Mouse (Mus musculus): ENCODE data around the gene Fgfr2. TPM values are rescaled to one million over a fixed set of nuclear protein-coding genes. Genes with fewer than 3 reads are reported as not detected.

Fgfr2 gene
- polyA plus RNA-seq, 1 experiment from 2014 or later = 133 TPM

DNA sequence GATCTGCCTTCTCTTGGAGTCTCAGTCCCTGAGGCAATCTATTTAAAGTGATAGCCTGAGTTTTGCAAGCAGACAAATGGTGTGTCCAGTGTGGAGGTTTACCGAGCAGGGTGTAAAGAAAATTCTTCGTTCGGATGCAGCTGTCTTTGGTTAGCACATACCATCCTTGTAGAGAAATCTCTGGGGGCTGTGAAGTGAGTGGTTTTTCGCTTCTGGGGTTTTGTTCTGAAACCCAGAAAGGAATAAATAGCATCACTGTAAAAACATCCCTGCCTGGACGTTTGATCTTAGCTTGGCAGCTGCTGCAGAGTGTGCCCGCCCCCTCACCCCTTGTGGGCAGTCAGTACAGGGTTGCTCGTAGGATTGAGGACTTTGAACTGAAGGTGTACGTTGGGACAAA, 767.0 kb downstream of the Fgfr2 start:
- no peaks in the 10 kb centered on the region for H3K9me3 ChIP-seq (ENCODE audit: control insufficient read depth, low read length)
- WGBS = 29% methylated on average over 8 of the region's 8 CpGs
- no peak overlapping the region for H3K4me3 ChIP-seq (ENCODE audit: low read length)
- H3K27ac ChIP-seq (ENCODE audit: low read depth, low read length) = no peak overlapping the region
- no peaks in the 10 kb centered on the region for H3K27me3 ChIP-seq (ENCODE audit: control insufficient read depth, insufficient read depth, low read length)
- ATAC-seq (ENCODE audit: low FRiP score, low TSS enrichment) = no peak
- H3K4me1 ChIP-seq (ENCODE audit: control insufficient read depth, insufficient read depth, low read length) = no peaks in the 10 kb centered on the region; the same call in 1 of the 2 replicates
- H3K9ac ChIP-seq (ENCODE audit: low read depth, low read length) = no peak overlapping the region
- no peak overlapping the region for H3K4me2 ChIP-seq (replicated peaks; ENCODE audit: low read depth, low read length)
- H3K36me3 ChIP-seq (ENCODE audit: control insufficient read depth, insufficient read depth, low read length) = no peaks in the 10 kb centered on the region

DNA sequence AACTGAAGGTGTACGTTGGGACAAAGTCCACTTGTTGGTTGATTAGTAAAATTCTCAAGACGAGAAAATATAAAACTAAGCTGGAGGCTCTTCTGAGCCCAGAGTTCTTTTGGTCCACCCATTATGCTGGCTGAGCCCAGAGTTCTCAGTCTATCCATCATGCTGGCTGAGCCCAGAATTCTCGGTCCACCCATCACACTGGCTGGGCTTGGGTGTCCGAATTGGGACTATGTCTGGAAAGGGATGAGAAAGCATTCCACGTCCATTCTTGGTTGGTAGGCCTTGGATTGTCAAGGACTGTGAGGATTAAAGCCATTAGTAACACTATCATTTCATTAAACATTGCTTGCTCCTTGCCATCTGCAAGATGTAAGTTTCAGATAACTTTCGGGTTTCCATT, 767.4 kb downstream of the Fgfr2 start:
- Histone ChIP-seq H3K4me2 (replicated peaks; ENCODE audit: low read depth, low read length) (no peak overlapping the region), H3K4me3 (ENCODE audit: low read length) (no peak overlapping the region), H3K27ac (ENCODE audit: low read depth, low read length) (no peak overlapping the region), H3K9ac (ENCODE audit: low read depth, low read length) (no peak overlapping the region), H3K27me3 (ENCODE audit: control insufficient read depth, insufficient read depth, low read length) (no peaks in the 10 kb centered on the region), H3K4me1 (ENCODE audit: control insufficient read depth, insufficient read depth, low read length) (no peaks in the 10 kb centered on the region; the same call in 1 of the 2 replicates), H3K36me3 (ENCODE audit: control insufficient read depth, insufficient read depth, low read length) (no peaks in the 10 kb centered on the region), H3K9me3 (ENCODE audit: control insufficient read depth, low read length) (no peaks in the 10 kb centered on the region)
- ATAC-seq (ENCODE audit: low FRiP score, low TSS enrichment) = no peak
- 64% methylated on average over 6 of the region's 6 CpGs for WGBS

DNA sequence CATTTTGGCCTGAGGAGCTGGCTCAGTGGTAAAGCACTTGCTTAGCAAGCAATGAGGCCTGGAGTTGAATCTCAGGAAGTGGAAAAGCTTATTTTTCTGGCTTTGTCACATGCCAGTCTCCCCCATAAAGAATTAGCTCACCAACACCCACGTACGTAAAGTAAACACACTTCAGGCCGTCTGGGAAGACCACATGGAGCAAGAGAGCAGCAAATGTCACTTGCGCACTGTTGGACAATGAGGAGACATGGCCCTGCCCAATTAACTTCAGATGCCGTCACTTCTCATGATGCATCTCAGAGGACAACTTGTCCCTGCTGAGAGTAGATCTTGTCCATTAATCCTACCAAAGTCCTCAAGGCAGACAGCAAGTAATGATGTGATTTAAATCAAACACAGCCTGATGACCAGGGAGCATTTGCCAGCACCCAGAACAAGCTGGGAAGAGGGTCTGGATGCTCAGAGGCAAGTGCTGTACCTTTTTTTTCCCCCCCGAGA, 774.0 kb downstream of the Fgfr2 start:
- H3K4me1 ChIP-seq (ENCODE audit: control insufficient read depth, insufficient read depth, low read length) = no peaks in the 10 kb centered on the region; the same call in 1 of the 2 replicates
- no peak overlapping the region for H3K9ac ChIP-seq (ENCODE audit: low read depth, low read length)
- 56% methylated on average over 6 of the region's 6 CpGs for WGBS
- no peak overlapping the region for H3K4me3 ChIP-seq (ENCODE audit: low read length)
- no peaks in the 10 kb centered on the region for H3K9me3 ChIP-seq (ENCODE audit: control insufficient read depth, low read length)
- no peak for ATAC-seq (ENCODE audit: low FRiP score, low TSS enrichment)
- H3K4me2 ChIP-seq (replicated peaks; ENCODE audit: low read depth, low read length) = no peak overlapping the region
- no peaks in the 10 kb centered on the region for H3K27me3 ChIP-seq (ENCODE audit: control insufficient read depth, insufficient read depth, low read length)
- no peaks in the 10 kb centered on the region for H3K36me3 ChIP-seq (ENCODE audit: control insufficient read depth, insufficient read depth, low read length)
- no peak overlapping the region for H3K27ac ChIP-seq (ENCODE audit: low read depth, low read length)

DNA sequence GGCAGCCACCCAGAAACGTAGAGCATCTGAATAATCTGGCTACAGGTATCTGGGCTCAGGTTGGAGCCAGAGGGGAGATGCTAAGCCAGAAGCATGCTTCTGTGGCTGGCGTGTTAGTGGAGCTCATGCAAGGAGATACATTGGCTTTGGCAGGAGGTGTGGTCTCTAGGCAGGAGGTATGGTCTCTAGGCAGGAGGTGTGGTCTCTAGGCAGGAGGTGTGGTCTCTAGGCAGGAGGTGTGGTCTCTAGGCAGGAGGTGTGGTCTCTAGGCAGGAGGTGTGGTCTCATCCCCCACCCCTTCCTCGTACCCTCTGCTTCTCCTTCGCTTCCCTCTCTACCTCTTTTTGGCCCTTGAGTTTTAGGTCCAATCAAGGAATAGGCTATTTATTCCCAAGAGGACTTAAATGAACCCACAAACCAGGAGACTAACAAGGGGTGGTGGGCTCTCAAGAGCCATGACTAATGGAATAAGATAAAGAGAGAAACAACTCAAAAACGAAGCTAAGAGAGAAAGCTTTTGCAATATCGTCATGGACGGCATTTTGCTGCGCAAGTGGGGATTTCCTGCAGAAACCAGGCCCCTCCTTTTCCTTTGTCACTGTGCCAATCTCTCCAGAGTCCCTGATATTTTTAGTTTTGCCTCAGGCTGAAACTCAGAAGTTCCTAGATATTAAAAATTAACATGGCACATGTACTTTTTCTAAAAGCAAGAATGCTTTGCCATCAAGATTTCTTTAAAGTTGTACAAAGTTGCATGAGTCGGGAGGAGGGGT, 775.7 kb downstream of the Fgfr2 start:
- Histone ChIP-seq H3K27me3 (ENCODE audit: control insufficient read depth, insufficient read depth, low read length) (no peaks in the 10 kb centered on the region), H3K4me1 (ENCODE audit: control insufficient read depth, insufficient read depth, low read length) (no peaks in the 10 kb centered on the region; the same call in 1 of the 2 replicates), H3K4me2 (replicated peaks; ENCODE audit: low read depth, low read length) (no peak overlapping the region), H3K36me3 (ENCODE audit: control insufficient read depth, insufficient read depth, low read length) (no peaks in the 10 kb centered on the region), H3K27ac (ENCODE audit: low read depth, low read length) (no peak overlapping the region), H3K9ac (ENCODE audit: low read depth, low read length) (no peak overlapping the region), H3K4me3 (ENCODE audit: low read length) (no peak overlapping the region), H3K9me3 (ENCODE audit: control insufficient read depth, low read length) (no peaks in the 10 kb centered on the region)
- ATAC-seq (ENCODE audit: low FRiP score, low TSS enrichment) = no peak
- 75% methylated on average over 9 of the region's 9 CpGs for WGBS

DNA sequence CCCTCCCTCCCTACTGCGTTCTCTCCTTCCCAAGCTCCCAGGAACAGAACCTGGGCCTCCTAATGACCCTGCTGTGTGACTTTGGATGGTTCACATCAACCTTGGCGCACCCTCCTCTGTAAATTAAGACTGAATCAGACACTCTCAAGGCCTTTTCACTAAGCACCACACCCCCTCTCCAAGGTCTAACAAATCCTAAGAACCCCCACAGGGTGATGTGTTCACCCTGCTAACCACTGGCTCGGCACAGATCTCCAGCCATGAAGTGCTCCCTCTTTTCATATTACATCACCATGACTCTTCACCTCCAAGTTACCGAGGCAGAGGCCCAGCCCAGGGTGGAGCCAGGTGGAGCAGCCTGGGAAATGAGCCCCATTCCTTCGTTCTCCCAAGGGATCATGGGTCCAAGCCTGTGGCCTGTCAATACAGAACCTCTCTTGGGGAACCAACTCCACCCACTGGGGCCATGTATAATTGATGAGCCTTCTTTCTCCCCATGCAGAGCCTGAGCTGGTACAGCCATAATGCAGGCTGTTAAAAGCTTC, 777.6 kb downstream of the Fgfr2 start:
- 71% methylated on average over 5 of the region's 5 CpGs for WGBS
- ATAC-seq (ENCODE audit: low FRiP score, low TSS enrichment) = no peak
- no peak overlapping the region for H3K4me3 ChIP-seq (ENCODE audit: low read length)
- no peaks in the 10 kb centered on the region; the same call in 1 of the 2 replicates for H3K4me1 ChIP-seq (ENCODE audit: control insufficient read depth, insufficient read depth, low read length)
- no peak overlapping the region for H3K9ac ChIP-seq (ENCODE audit: low read depth, low read length)
- H3K36me3 ChIP-seq (ENCODE audit: control insufficient read depth, insufficient read depth, low read length) = no peaks in the 10 kb centered on the region
- no peak overlapping the region for H3K27ac ChIP-seq (ENCODE audit: low read depth, low read length)
- H3K4me2 ChIP-seq (replicated peaks; ENCODE audit: low read depth, low read length) = no peak overlapping the region
- no peaks in the 10 kb centered on the region for H3K9me3 ChIP-seq (ENCODE audit: control insufficient read depth, low read length)
- no peaks in the 10 kb centered on the region for H3K27me3 ChIP-seq (ENCODE audit: control insufficient read depth, insufficient read depth, low read length)

DNA sequence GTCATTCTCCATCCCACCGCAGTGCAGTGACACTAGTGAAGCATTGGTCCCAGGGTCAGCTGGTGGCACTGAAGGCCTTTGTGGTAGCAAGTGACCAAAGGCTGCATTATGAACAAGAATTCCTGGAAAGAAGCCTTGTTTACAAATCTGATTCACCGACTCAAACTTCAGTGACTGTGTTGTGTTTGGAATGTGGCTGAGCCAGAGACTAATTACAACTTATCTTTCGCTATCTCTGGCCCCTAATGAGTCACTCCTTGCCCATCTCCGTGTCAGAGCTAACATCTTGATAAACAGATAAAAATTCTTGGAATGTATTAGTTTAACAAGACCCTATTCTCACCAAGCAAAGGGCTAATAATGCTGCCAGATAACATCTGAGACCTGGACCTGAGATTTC, 778.5 kb downstream of the Fgfr2 start:
- Histone ChIP-seq H3K27ac (ENCODE audit: low read depth, low read length) (no peak overlapping the region), H3K9ac (ENCODE audit: low read depth, low read length) (no peak overlapping the region), H3K4me2 (replicated peaks; ENCODE audit: low read depth, low read length) (no peak overlapping the region), H3K9me3 (ENCODE audit: control insufficient read depth, low read length) (no peaks in the 10 kb centered on the region), H3K36me3 (ENCODE audit: control insufficient read depth, insufficient read depth, low read length) (no peaks in the 10 kb centered on the region), H3K4me1 (ENCODE audit: control insufficient read depth, insufficient read depth, low read length) (no peaks in the 10 kb centered on the region; the same call in 1 of the 2 replicates), H3K4me3 (ENCODE audit: low read length) (no peak overlapping the region), H3K27me3 (ENCODE audit: control insufficient read depth, insufficient read depth, low read length) (no peaks in the 10 kb centered on the region)
- no peak for ATAC-seq (ENCODE audit: low FRiP score, low TSS enrichment)
- 65% methylated on average over 4 of the region's 4 CpGs for WGBS

DNA sequence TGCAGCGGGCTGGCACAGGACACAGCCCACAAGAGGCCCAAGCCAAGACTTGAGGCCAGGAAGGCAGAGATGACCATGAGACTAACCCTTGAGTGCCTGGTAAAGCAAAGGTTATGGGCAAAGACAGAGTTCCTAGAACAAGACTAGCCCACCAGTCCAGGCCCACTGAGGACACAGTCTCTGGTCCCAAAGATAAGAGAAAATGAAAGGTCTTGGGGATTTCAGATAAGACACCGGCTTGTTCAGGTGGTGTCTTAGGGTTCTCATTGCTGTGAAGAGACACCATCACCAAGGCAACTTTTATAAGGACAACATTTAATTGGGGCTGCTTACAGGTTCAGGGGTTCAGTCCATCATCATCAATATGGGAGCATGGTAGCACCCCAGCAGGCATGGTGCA, 779.2 kb downstream of the Fgfr2 start:
- H3K9me3 ChIP-seq (ENCODE audit: control insufficient read depth, low read length) = no peaks in the 10 kb centered on the region
- no peaks in the 10 kb centered on the region; the same call in 1 of the 2 replicates for H3K4me1 ChIP-seq (ENCODE audit: control insufficient read depth, insufficient read depth, low read length)
- H3K4me2 ChIP-seq (replicated peaks; ENCODE audit: low read depth, low read length) = no peak overlapping the region
- H3K9ac ChIP-seq (ENCODE audit: low read depth, low read length) = no peak overlapping the region
- no peak overlapping the region for H3K27ac ChIP-seq (ENCODE audit: low read depth, low read length)
- ATAC-seq (ENCODE audit: low FRiP score, low TSS enrichment) = no peak
- no peaks in the 10 kb centered on the region for H3K36me3 ChIP-seq (ENCODE audit: control insufficient read depth, insufficient read depth, low read length)
- WGBS = 92% methylated on average over 2 of the region's 2 CpGs
- no peaks in the 10 kb centered on the region for H3K27me3 ChIP-seq (ENCODE audit: control insufficient read depth, insufficient read depth, low read length)
- no peak overlapping the region for H3K4me3 ChIP-seq (ENCODE audit: low read length)

DNA sequence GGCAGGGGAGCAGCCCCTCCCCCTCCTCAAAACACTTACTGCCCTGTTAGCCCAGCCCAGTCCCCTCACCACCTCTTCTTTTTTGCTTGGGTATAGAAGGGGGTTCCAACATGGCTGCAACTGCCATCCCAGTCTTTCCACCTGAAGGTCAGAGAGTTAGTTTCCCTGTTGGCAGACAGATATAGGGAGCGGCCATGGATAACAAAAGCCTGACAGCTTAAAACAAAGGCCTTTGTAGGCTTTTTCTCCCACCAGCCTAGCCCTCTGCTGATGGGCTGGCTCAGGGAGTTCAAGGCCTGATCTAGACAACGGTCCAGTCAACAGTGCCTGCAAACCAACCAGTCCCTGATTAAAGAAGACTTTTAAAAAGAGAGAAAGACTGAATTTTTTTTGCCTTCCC, 780.0 kb downstream of the Fgfr2 start:
- Histone ChIP-seq H3K9ac (ENCODE audit: low read depth, low read length) (no peak overlapping the region), H3K27me3 (ENCODE audit: control insufficient read depth, insufficient read depth, low read length) (no peaks in the 10 kb centered on the region), H3K9me3 (ENCODE audit: control insufficient read depth, low read length) (no peaks in the 10 kb centered on the region), H3K4me1 (ENCODE audit: control insufficient read depth, insufficient read depth, low read length) (no peaks in the 10 kb centered on the region; the same call in 1 of the 2 replicates), H3K27ac (ENCODE audit: low read depth, low read length) (no peak overlapping the region), H3K36me3 (ENCODE audit: control insufficient read depth, insufficient read depth, low read length) (no peaks in the 10 kb centered on the region), H3K4me2 (replicated peaks; ENCODE audit: low read depth, low read length) (no peak overlapping the region), H3K4me3 (ENCODE audit: low read length) (no peak overlapping the region)
- no peak for ATAC-seq (ENCODE audit: low FRiP score, low TSS enrichment)
- WGBS = 86% methylated on average over 2 of the region's 2 CpGs

Data from kidney, embryonic 14.5 days (tissue).